Mouse (Mus musculus) brain, embryonic 18.5 days (tissue): Measurements from ENCODE around the gene B4galnt1.
A peak's percentile ranks its signal among the peaks of the same experiment; 100 is the strongest.
"Not testable (repeated sequence)": the region's sequence is repeated elsewhere in the genome, so short reads cannot be mapped to it uniquely, and the experiment has no call there.

Experiments
- DNase-seq: peaks from one replicate; pipeline ENCODE4 v3.0.0-alpha.2; 2012; ENCODE audit warnings: low read depth, low spot score

Gene B4galnt1

GRCm38 (mm10) chr10:127164631-127165353, at the start of gene B4galnt1:
Gene B4galnt1 (plus strand): TSS chr10:127165225.
- peak; percentile 75 for DNase-seq

GRCm38 (mm10) chr10:127118470-127118869, 46.6 kb upstream of the B4galnt1 start:
- no peak for DNase-seq

- no peak for DNase-seq
These were observed 45.8 kb upstream of the B4galnt1 start for GRCm38 (mm10) chr10:127119229-127119628.

GRCm38 (mm10) chr10:127120301-127121065, 44.5 kb upstream of the B4galnt1 start:
- no peak for DNase-seq

GRCm38 (mm10) chr10:127121066-127121477, 44.0 kb upstream of the B4galnt1 start, which contains the start of gene Os9:
Gene Os9 (minus strand): TSS chr10:127121131.
- peak; percentile 98 for DNase-seq

GRCm38 (mm10) chr10:127122018-127122417, 43.0 kb upstream of the B4galnt1 start:
- no peak for DNase-seq

- peak; percentile 56 for DNase-seq
These were observed 42.1 kb upstream of the B4galnt1 start for GRCm38 (mm10) chr10:127122784-127123435.

GRCm38 (mm10) chr10:127123436-127123805, 41.6 kb upstream of the B4galnt1 start:
- peak; percentile 67 for DNase-seq

- DNase-seq = no peak
These were observed 39.6 kb upstream of the B4galnt1 start for GRCm38 (mm10) chr10:127125210-127126001.

GRCm38 (mm10) chr10:127126579-127126978, 38.4 kb upstream of the B4galnt1 start:
- no peak for DNase-seq

- DNase-seq = no peak
These were observed 37.2 kb upstream of the B4galnt1 start for GRCm38 (mm10) chr10:127127711-127128279.

GRCm38 (mm10) chr10:127129431-127129830, 35.6 kb upstream of the B4galnt1 start:
- no peak for DNase-seq

GRCm38 (mm10) chr10:127132469-127132868, 32.6 kb upstream of the B4galnt1 start:
- no peak for DNase-seq

- not testable (repeated sequence) for DNase-seq
These were observed 30.5 kb upstream of the B4galnt1 start for GRCm38 (mm10) chr10:127134394-127135035.

GRCm38 (mm10) chr10:127135118-127135836, 29.7 kb upstream of the B4galnt1 start:
- DNase-seq = no peak

GRCm38 (mm10) chr10:127136510-127136909, 28.5 kb upstream of the B4galnt1 start:
- no peak for DNase-seq

- no peak for DNase-seq
These were observed 27.1 kb upstream of the B4galnt1 start for GRCm38 (mm10) chr10:127137896-127138295.

- no peak for DNase-seq
These were observed 26.5 kb upstream of the B4galnt1 start for GRCm38 (mm10) chr10:127138328-127139141.

- no peak for DNase-seq
These were observed 24.1 kb upstream of the B4galnt1 start for GRCm38 (mm10) chr10:127140971-127141370.
